Mouse (Mus musculus) spleen, postnatal 4 days (tissue): ENCODE measurements around the gene Mup15.
"Not testable (repeated sequence)": the region's sequence is repeated elsewhere in the genome, so short reads cannot be mapped to it uniquely, and the experiment has no call there.

Experiments used
- DNase-seq, 2 experiments: peaks; one replicate each; pipeline ENCODE4 v3.0.0; 2022; ENCODE audit warnings: low spot score in 2 of 2

Gene Mup15

GRCm38 (mm10) chr4:61439643-61440042, at the start of gene Mup15:
Mup15 (minus strand) TSS chr4:61439743.
- not testable (repeated sequence) for DNase-seq
